Mouse (Mus musculus) heart, embryonic 15.5 days (tissue): ENCODE results near the gene Tmem121. TPM values are rescaled to one million over a fixed set of nuclear protein-coding genes. Genes with fewer than 3 reads are reported as not detected.

Source experiments
- ATAC-seq: fragments of 200-750 bp; cut with Nextera tagmentation; replicated peaks from 2 replicates; pipeline ENCODE4 v1.8.0; 2017; ENCODE audit warnings: low read depth, moderate TSS enrichment; ENCODE audit not compliant: insufficient number of reproducible peaks, insufficient read depth, low FRiP score
- H3K27ac ChIP-seq: fragments of 300-500 bp; sonication (generic); 2 replicates; pipeline ENCODE4 v1.5.1; 2015; ENCODE audit warnings: mild to moderate bottlenecking, inconsistent platforms
- H3K27me3 ChIP-seq: fragments of 300-500 bp; sonication (generic); 2 replicates; pipeline ENCODE4 v1.6.1; 2015; ENCODE audit warnings: inconsistent platforms
- H3K36me3 ChIP-seq: fragments of 300-500 bp; sonication (generic); 2 replicates; pipeline ENCODE4 v1.6.1; 2015; ENCODE audit warnings: mild to moderate bottlenecking, inconsistent platforms
- H3K4me1 ChIP-seq: fragments of 300-500 bp; sonication (generic); replicated peaks from 2 replicates; pipeline ENCODE4 v1.6.1; 2015; ENCODE audit warnings: inconsistent platforms
- H3K4me2 ChIP-seq: fragments of 300-500 bp; sonication (generic); 2 replicates; pipeline ENCODE4 v1.6.1; 2015; ENCODE audit warnings: inconsistent platforms, mild to moderate bottlenecking, moderate library complexity
- H3K4me3 ChIP-seq: fragments of 300-500 bp; sonication (generic); 2 replicates; pipeline ENCODE4 v1.5.1; 2015; ENCODE audit warnings: mild to moderate bottlenecking, inconsistent platforms
- H3K9ac ChIP-seq: fragments of 300-500 bp; sonication (generic); 2 replicates; pipeline ENCODE4 v1.6.1; 2015; ENCODE audit warnings: mild to moderate bottlenecking, inconsistent platforms
- H3K9me3 ChIP-seq: fragments of 300-500 bp; sonication (generic); replicated peaks from 2 replicates; pipeline ENCODE4 v1.6.1; 2016; ENCODE audit warnings: inconsistent platforms
- WGBS: fragments of 180-500 bp; shearing (Covaris S2); methylation state at CpG from one replicate; pipeline ENCODE4 v1.1.7; 2015; ENCODE audit warnings: mixed read lengths; 5-methylcytosine and 5-hydroxymethylcytosine counted together
- polyA plus RNA-seq: library from polyadenylated mRNA; unstranded; fragments of >200 nt; fragmentation: Nextera tagmentation; extraction: Ambion mirVana; gene quantifications from 2 replicates; pipeline ENCODE4 v1.2.1, GENCODE M21; 2015

Tmem121 gene
- polyA plus RNA-seq, 1 experiment from 2014 or later, result 2.0 TPM

DNA sequence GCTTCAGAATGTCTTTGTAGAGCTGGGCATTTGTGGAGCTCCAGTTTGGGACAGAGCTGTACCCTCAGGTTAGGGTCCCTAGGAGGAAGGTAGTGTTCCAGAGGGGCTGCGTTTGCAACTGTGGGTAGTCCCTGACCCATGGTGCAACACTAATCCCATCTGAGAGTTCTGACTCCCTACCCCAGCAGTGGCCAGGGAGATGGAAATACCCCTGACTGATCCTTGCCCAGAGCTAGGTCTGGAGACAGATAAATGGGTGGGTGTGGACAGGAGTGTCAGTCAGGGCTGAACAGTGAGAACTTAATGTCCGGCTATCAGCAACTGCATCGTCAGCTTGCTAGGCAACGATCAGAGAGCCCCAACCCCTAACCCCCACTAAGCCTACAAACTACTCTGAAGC, 35.1 kb upstream of the Tmem121 start:
- Histone ChIP-seq H3K4me1 (peaks cover 87% of the 10 kb centered on the region), H3K9me3 (no peaks in the 10 kb centered on the region)

DNA sequence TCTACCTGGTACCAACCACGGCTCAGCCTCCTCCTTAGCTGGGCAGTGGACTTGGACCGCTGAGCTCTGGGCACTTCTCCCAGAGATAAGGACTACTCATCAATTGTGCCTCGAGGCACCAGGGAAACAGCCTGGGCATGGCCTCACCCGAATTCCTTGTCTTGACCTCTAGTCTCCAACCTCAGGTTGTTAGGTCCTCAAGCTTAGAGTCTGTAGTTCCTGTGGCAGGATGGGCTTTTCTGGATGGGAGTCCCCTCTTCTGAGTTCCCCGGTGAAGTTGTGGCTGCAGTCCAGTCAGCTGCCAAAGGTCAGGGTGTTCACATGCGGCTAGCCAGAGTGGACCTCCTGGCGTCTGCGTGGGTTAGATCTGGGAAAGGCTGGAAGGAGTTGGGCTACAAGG, 34.7 kb upstream of the Tmem121 start:
- Histone ChIP-seq H3K9ac (no peak overlapping the region), H3K9me3 (no peaks in the 10 kb centered on the region), H3K4me1 (peaks cover 84% of the 10 kb centered on the region), H3K27ac (no peak overlapping the region), H3K36me3 (no peaks in the 10 kb centered on the region; the same call in 1 of the 2 replicates), H3K4me3 (peak overlapping the region; percentile 67), H3K4me2 (peak overlapping the region; percentile 89), H3K27me3 (no peaks in the 10 kb centered on the region)
- WGBS, result 55% methylated on average over 8 of the region's 8 CpGs
- ATAC-seq, result no peak

More for the DNA sequence above, 35.1 kb upstream of the Tmem121 start:
- Histone ChIP-seq H3K4me3 (no peak overlapping the region), H3K27me3 (no peaks in the 10 kb centered on the region), H3K4me2 (peak overlapping the region; percentile 89; the same call in 1 of the 2 replicates), H3K27ac (no peak overlapping the region), H3K9ac (no peak overlapping the region), H3K36me3 (peaks cover 4% of the 10 kb centered on the region)
- WGBS, result 64% methylated on average over 4 of the region's 4 CpGs
- no peak for ATAC-seq

DNA sequence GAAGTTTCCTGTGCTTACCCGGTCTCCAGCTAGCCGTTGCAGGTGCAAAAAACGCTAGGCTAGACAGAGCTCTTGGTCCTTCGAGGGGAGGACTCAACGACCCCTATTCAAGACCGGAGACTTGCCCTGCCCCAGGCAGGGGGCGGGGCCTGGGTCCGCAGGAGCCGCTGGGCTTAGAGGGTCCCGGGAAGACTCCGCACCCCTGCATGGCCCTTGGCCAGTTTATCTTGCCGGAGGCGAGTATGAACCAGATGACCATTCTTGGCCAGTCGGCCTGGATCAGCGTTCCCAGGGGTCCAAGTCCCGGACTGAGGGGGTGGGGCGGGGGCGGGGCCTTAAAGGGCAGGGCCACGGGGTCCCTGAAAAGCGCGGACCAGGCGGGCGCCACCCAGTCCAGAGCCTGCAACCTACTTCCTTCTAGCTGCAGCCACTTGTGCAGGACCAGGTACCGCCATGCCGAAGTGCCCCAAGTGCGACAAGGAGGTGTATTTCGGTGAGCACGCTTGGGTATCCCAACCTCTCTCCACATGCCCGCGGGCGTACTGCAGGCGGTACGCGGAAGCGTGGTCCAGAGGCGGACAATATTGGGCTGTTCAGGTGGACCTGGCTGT, 34.0 kb upstream of the Tmem121 start:
- Histone ChIP-seq H3K4me2 (peak overlapping the region; percentile 89), H3K27ac (peak overlapping the region; percentile 39), H3K4me3 (peak overlapping the region; percentile 67), H3K4me1 (peaks cover 81% of the 10 kb centered on the region), H3K9me3 (no peaks in the 10 kb centered on the region), H3K36me3 (no peaks in the 10 kb centered on the region; the same call in 1 of the 2 replicates), H3K27me3 (no peaks in the 10 kb centered on the region), H3K9ac (peak overlapping the region; percentile 72)
- under 1% methylated on average over 36 of the region's 36 CpGs for WGBS
- no peak for ATAC-seq

DNA sequence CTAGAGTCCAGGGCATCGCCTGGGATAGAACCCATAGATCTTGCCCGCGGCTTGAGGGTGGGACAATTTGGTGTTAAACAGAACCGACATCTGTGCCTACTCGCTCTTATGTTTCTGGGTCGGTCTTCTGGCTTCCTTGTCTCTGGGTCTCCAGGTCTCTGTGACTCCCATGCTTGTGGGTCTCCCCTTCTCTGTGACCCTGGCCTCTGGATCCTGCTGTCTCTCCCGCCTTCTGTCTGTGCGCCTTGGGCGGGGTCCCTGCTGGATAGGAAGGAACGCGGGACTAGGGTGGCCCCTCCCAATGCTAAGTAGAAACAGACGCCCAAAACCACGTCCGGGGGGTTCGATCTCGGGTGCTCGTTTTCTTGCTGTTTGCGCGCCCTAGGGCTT, 33.5 kb upstream of the Tmem121 start:
- WGBS, result 15% methylated on average over 19 of the region's 19 CpGs
- no peaks in the 10 kb centered on the region for H3K27me3 ChIP-seq
- ATAC-seq, result no peak
- H3K4me2 ChIP-seq, result peak overlapping the region; percentile 89
- H3K36me3 ChIP-seq, result no peaks in the 10 kb centered on the region; the same call in 1 of the 2 replicates
- H3K9me3 ChIP-seq, result no peaks in the 10 kb centered on the region
- peak overlapping the region; percentile 72 for H3K9ac ChIP-seq
- H3K27ac ChIP-seq, result 0 out of 2 replicates have a peak overlapping the region, but pooled peaks have one; percentile 39
- H3K4me3 ChIP-seq, result peak overlapping the region; percentile 67
- H3K4me1 ChIP-seq, result peaks cover 81% of the 10 kb centered on the region

DNA sequence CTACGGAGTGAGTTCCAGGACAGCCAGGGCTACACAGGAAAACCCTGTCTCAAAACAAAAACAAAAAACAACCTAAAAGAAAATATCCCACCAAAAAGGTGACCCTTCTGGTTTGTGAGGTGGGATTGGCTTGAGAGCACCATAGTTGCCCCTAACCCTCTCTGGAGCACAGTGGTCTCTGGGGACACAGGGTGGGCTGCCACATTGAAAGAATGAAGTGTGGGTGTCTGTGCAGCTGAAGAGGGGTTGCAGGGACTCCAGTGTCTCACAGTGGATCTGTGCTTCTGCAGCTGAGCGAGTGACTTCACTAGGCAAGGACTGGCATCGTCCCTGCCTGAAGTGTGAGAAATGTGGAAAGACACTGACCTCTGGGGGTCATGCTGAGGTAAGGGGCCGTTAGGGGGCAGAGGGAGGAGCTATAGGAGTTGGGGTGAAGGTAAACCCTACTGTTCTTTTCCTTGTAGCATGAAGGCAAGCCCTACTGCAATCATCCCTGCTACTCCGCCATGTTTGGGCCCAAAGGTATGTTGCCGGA, 32.7 kb upstream of the Tmem121 start:
- no peaks in the 10 kb centered on the region for H3K27me3 ChIP-seq
- 0 out of 2 replicates have a peak overlapping the region, but pooled peaks have one; percentile 72 for H3K9ac ChIP-seq
- WGBS, result 77% methylated on average over 6 of the region's 6 CpGs
- H3K9me3 ChIP-seq, result no peaks in the 10 kb centered on the region
- peak overlapping the region; percentile 67 for H3K4me3 ChIP-seq
- no peaks in the 10 kb centered on the region; the same call in 1 of the 2 replicates for H3K36me3 ChIP-seq
- peaks cover 78% of the 10 kb centered on the region for H3K4me1 ChIP-seq
- ATAC-seq, result no peak
- no peak overlapping the region for H3K27ac ChIP-seq
- H3K4me2 ChIP-seq, result peak overlapping the region; percentile 89

DNA sequence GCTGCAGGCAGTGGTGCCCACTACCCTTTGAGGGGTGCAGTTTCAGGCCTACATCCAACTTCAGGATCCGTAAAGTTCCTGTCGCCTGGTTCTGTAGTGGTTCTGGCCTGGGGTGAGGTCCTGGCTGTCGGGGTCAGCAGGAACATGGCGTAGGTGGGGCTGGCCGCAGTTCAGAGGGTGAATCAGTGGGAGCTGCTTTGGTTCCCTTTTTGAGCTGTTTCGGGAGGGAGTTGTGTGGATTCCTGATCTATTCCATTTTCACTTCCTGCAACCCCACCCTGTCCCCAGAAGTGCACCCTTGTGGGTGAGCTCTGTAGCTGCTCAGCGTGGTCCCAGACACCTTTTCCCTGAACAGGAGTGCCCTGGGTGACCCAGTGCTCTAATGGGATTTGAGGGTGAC, 31.8 kb upstream of the Tmem121 start:
- peaks cover 69% of the 10 kb centered on the region for H3K4me1 ChIP-seq
- no peak overlapping the region for H3K4me3 ChIP-seq
- WGBS, result 88% methylated on average over 7 of the region's 7 CpGs

DNA sequence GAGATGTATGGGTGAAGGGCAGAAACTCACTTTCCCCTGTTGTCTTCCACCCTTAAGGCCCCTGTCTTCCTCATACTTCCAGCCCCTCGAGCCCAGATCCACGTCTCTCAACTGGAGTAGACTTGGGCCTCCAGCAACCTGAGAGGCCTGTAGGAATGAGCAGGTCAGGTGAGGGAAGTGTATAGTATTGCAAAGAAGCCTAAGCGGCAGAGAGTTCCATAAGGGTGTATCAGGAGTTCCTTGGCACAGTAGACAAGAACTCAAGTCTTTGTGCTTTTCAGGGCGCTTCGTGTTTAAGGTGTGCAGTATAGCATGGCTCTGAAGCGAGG, 31.0 kb upstream of the Tmem121 start:
- Histone ChIP-seq H3K36me3 (no peaks in the 10 kb centered on the region; the same call in 1 of the 2 replicates), H3K4me1 (peaks cover 63% of the 10 kb centered on the region), H3K9ac (peak overlapping the region; percentile 58; the same call in 1 of the 2 replicates), H3K4me3 (peak overlapping the region; percentile 69), H3K9me3 (no peaks in the 10 kb centered on the region), H3K27me3 (no peaks in the 10 kb centered on the region), H3K27ac (peak overlapping the region; percentile 90), H3K4me2 (peak overlapping the region; percentile 90)
- 76% methylated on average over 6 of the region's 6 CpGs for WGBS
- ATAC-seq, result no peak

More for the DNA sequence above, 31.8 kb upstream of the Tmem121 start:
- Histone ChIP-seq H3K9ac (no peak overlapping the region), H3K36me3 (no peaks in the 10 kb centered on the region; the same call in 1 of the 2 replicates), H3K4me2 (no peak overlapping the region), H3K27ac (no peak overlapping the region), H3K27me3 (no peaks in the 10 kb centered on the region), H3K9me3 (no peaks in the 10 kb centered on the region)
- no peak for ATAC-seq

DNA sequence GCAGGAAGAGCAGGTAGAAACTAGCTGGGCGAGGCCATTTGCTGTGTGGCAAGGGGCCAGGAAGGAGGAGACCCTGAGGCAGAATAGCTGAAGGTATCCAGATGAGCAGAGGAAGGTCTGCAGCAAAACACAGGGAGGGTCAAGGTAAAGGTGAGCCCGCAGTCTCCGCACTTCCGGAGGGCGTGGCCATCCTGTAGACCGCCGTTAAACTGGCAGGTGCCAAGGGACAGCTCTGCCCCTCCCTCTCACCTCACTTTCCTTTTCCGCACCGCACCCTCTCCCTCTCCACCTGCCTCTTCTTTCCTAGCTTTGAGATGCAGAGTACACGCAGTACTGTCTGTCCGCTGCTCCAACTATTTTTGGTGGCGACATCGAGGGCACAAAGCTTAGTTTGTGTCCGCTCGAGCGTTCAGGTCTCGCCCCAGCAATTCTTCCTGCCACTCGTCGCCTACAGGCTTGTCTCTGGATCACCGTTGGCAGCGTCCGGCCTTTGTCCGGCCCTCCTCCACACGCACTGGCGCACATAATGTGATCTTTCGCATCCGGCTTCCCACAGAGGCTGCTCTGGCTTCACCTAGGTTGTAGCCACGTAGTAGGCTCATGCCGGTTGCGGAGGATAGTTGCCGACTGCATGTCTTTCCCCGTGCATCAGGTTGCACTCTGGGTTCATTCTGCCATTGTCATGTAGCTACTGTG, 30.5 kb upstream of the Tmem121 start:
- H3K9ac ChIP-seq, result peak overlapping the region; percentile 58
- H3K27ac ChIP-seq, result peak overlapping the region; percentile 90
- H3K4me1 ChIP-seq, result peaks cover 59% of the 10 kb centered on the region
- peak overlapping the region; percentile 90 for H3K4me2 ChIP-seq
- H3K4me3 ChIP-seq, result peak overlapping the region; percentile 69
- no peaks in the 10 kb centered on the region; the same call in 1 of the 2 replicates for H3K36me3 ChIP-seq
- no peak for ATAC-seq
- no peaks in the 10 kb centered on the region for H3K27me3 ChIP-seq
- H3K9me3 ChIP-seq, result no peaks in the 10 kb centered on the region
- WGBS, result 4% methylated on average over 32 of the region's 32 CpGs

DNA sequence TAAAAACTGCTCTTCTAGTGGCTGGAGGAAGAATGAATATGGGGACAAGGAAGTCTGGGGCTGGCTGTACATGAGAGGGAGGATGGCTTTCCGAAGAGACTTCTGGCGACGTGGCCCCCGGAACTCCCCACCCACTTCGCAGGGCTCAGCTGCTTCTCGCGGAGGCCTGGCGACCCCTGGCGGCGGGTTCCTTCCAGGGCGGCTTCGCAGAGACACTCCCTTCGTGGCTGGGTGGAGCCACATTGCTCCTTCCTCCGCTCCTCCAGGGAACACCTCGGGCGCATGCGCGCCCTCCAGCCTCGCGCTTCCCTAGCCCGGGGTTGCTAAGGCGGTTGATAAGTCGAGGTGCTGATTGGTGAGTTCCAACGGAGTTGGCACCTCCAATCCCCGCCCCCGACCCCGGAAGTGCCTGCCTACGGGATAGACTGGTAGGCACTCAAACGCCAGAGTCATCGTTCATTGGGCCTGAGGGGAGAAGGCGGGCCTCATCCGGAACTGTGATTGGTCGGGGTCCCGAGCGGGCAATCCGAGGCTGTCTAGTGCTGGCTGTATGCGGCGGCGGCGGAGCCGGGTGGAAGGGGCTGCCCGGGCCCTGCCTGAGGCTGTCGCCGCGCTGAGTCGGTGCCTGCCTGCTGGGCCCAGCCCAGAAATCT, 29.7 kb upstream of the Tmem121 start, which contains the start of gene Tedc1:
Tedc1 (plus strand) TSS at position 535 of the 653 bp plus-strand sequence.
- Histone ChIP-seq H3K27ac (peak within 1 kb of the TSS; percentile 90), H3K4me1 (peaks cover 51% of the 10 kb centered on the region), H3K4me2 (peak within 1 kb of the TSS; percentile 90), H3K36me3 (no peaks in the 10 kb centered on the region; the same call in 1 of the 2 replicates), H3K9ac (peak within 1 kb of the TSS; percentile 61), H3K4me3 (peak within 1 kb of the TSS; percentile 69), H3K9me3 (no peaks in the 10 kb centered on the region), H3K27me3 (no peaks in the 10 kb centered on the region)
- peak; percentile 93 for ATAC-seq
- WGBS, result under 1% methylated on average over 46 of the region's 46 CpGs

DNA sequence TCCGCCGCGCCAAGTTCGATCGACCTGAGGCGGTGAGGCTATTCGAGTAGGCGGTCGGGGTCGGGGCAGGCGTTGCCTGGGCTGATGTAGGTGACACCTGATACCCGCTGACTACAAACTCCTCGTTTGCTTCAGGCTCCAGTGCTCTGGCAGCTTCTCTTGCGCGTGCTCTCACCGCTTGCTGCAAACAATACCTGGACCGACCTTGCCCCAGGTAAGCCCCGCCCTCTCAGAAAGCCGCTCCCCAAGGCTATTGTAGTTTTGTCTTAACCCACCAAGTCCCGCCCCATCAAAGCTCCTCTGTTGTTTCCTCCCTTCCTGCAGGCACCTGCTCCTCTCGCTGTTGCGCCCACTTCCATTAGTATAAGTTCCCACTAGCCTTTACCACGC, 29.2 kb upstream of the Tmem121 start:
- WGBS, result under 1% methylated on average over 23 of the region's 23 CpGs
- Histone ChIP-seq H3K27ac (peak overlapping the region; percentile 66), H3K9ac (peak overlapping the region; percentile 61), H3K4me2 (peak overlapping the region; percentile 90), H3K4me3 (peak overlapping the region; percentile 69), H3K4me1 (peaks cover 46% of the 10 kb centered on the region), H3K27me3 (no peaks in the 10 kb centered on the region), H3K36me3 (no peaks in the 10 kb centered on the region; the same call in 1 of the 2 replicates), H3K9me3 (no peaks in the 10 kb centered on the region)
- peak; percentile 10; the same call in 1 of the 2 replicates for ATAC-seq

DNA sequence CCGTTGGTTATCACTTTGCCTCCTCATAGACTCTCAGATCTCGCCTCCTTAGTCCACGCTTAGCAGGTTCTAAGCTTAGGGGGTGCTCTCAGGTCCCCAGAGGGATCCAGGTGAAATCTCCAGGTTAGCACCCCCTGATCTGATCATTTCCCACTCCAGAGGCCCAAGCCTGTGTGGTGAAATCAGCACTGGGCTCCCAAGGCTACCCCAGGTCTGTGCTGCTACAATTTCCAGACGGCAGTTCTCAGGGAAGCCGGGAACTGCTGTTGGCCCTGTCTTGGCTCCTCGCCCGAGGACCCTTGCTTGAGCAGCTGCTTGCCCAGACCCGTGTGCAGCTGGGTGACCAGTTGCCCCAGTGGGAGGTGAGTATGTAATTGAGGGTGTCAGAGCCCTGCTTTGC, 28.7 kb upstream of the Tmem121 start:
- Histone ChIP-seq H3K27me3 (no peaks in the 10 kb centered on the region), H3K9me3 (no peaks in the 10 kb centered on the region), H3K4me1 (peaks cover 41% of the 10 kb centered on the region), H3K27ac (no peak overlapping the region; the same call in 1 of the 2 replicates), H3K4me3 (peak overlapping the region; percentile 69), H3K36me3 (no peaks in the 10 kb centered on the region; the same call in 1 of the 2 replicates), H3K9ac (peak overlapping the region; percentile 61), H3K4me2 (peak overlapping the region; percentile 90)
- 25% methylated on average over 8 of the region's 8 CpGs for WGBS
- no peak for ATAC-seq
